Mouse (Mus musculus) ES-E14 (cell line): ENCODE measurements around the gene Lzts3. TPM values are rescaled to one million over a fixed set of nuclear protein-coding genes. Genes with fewer than 3 reads are reported as not detected.

Experiments used
- DNase-seq: peaks from one replicate; pipeline ENCODE4 v3.0.0-alpha.2; 2013; ENCODE audit warnings: low read depth, low spot score
- H3K27ac ChIP-seq: 2 replicates; pipeline ENCODE4 v1.5.1; 2012; ENCODE audit warnings: low read depth, mild to moderate bottlenecking, low read length, moderate library complexity, mixed read lengths; ENCODE audit not compliant: poor library complexity, insufficient read depth, severe bottlenecking
- H3K36me3 ChIP-seq: 2 replicates; pipeline ENCODE4 v1.6.1; 2012; ENCODE audit warnings: mild to moderate bottlenecking, low read length, moderate library complexity, mixed read lengths; ENCODE audit not compliant: control insufficient read depth, poor library complexity, insufficient read depth, severe bottlenecking
- H3K4me1 ChIP-seq, 2 experiments: fragments of 150-350 bp in 1 of 2; sonication (generic) in 1 of 2; 2 replicates each; pipeline ENCODE4 v1.6.1; 2012; ENCODE audit warnings: low read length in 2 of 2, mild to moderate bottlenecking in 1 of 2, mixed read lengths in 1 of 2; ENCODE audit not compliant: control insufficient read depth in 2 of 2, insufficient read depth in 2 of 2, poor library complexity in 1 of 2
- H3K4me3 ChIP-seq, 2 experiments: fragments of 150-350 bp in 1 of 2; sonication (generic) in 1 of 2; 2 replicates each; pipeline ENCODE4 v1.5.1; 2012; ENCODE audit warnings: low read length in 2 of 2, low read depth in 1 of 2, mild to moderate bottlenecking in 1 of 2, mixed read lengths in 1 of 2; ENCODE audit not compliant: insufficient read depth in 1 of 2, poor library complexity in 1 of 2, severe bottlenecking in 1 of 2
- H3K9ac ChIP-seq: 2 replicates; pipeline ENCODE4 v1.6.1; 2012; ENCODE audit warnings: low read depth, mild to moderate bottlenecking, low read length, mixed read lengths; ENCODE audit not compliant: poor library complexity, insufficient read depth, severe bottlenecking
- H3K9me3 ChIP-seq: fragments of 150-350 bp; sonication (generic); 2 replicates; pipeline ENCODE4 v1.6.1; 2012; ENCODE audit warnings: low read depth, mild to moderate bottlenecking, low read length; ENCODE audit not compliant: control insufficient read depth, insufficient read depth
- CHD2 ChIP-seq: IDR thresholded peaks from 2 replicates; pipeline ENCODE4 v1.6.1; 2014; ENCODE audit warnings: mild to moderate bottlenecking, low read depth, low read length, inconsistent platforms
- HCFC1 ChIP-seq: IDR thresholded peaks from 2 replicates; pipeline ENCODE4 v1.6.1; 2012; ENCODE audit warnings: low read length, inconsistent platforms, borderline replicate concordance; ENCODE audit not compliant: insufficient read depth
- MAFK ChIP-seq: IDR thresholded peaks from 2 replicates; pipeline ENCODE4 v1.6.1; 2014; ENCODE audit warnings: mild to moderate bottlenecking, low read depth, low read length, inconsistent platforms; ENCODE audit not compliant: insufficient read depth
- ZC3H11A ChIP-seq: IDR thresholded peaks from 2 replicates; pipeline ENCODE4 v1.6.1; 2012; ENCODE audit warnings: low read depth, mild to moderate bottlenecking, inconsistent platforms, low read length, borderline replicate concordance
- ZNF384 ChIP-seq: IDR thresholded peaks from 2 replicates; pipeline ENCODE4 v1.6.1; 2012; ENCODE audit warnings: low read depth, low read length, inconsistent platforms
- in situ Hi-C, 2 experiments: fragments of 600-800 bp; cut with MboI; formaldehyde crosslinking; loops; one replicate each; pipeline ENCODE4 v1.15.1; 2025; ENCODE audit warnings: low sequenced_read_pairs in 2 of 2, inconsistent platforms in 1 of 2; ENCODE audit not compliant: unreplicated experiment in 2 of 2
- total RNA-seq: library from RNA; depleted of rRNA; stranded (reverse); fragments of 300-350 nt; gene quantifications from 2 replicates; pipeline ENCODE4 v1.2.3, GENCODE M21; 2012

Lzts3 gene
- total RNA-seq, 1 experiment: 3.4 TPM

GRCm38 (mm10) chr2:130589761-130590160, 52.8 kb downstream of the Lzts3 start:
- in situ Hi-C loops: no loop called here

DNA sequence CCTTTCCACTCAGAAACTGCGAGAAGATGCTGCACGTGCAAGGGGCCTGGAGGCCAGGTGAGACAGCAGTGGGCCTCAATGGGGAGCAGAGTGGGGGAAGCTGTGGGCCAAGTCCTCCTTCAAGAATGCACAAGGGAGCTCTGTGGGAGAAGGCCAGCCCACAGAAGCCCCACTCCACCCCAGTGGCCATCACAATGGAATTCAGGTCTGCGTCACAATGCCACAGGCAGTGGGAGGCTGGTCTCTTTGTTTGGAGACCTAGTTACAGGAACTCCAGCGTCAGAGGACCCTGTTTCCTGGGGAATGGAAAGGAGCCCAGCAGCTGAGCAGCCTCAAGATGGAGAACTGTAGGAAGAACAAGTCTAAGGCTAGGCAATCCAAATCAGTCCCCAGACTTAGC, 53.4 kb downstream of the Lzts3 start:
- Histone ChIP-seq H3K4me3 (no peak overlapping the region), H3K9ac (no peak overlapping the region), H3K4me1 (peaks cover 0 to 2% of the 10 kb centered on the region in 2 experiments; a peak in 1 of 4 replicates), H3K27ac (no peak overlapping the region), H3K9me3 (no peaks in the 10 kb centered on the region), H3K36me3 (peaks cover 9% of the 10 kb centered on the region; the same call in 1 of the 2 replicates)
- TF ChIP-seq MAFK (no peak), HCFC1 (no peak), ZNF384 (no peak), CHD2 (no peak), ZC3H11A (no peak)
- in situ Hi-C loops: no loop called here
- no peak for DNase-seq

More at GRCm38 (mm10) chr2:130589761-130590160, 52.8 kb downstream of the Lzts3 start:
- DNase-seq: no peak
- no peak overlapping the region for H3K9ac ChIP-seq
- peaks cover 0 to 2% of the 10 kb centered on the region in 2 experiments; a peak in 1 of 4 replicates for H3K4me1 ChIP-seq
- H3K9me3 ChIP-seq: no peaks in the 10 kb centered on the region
- no peak overlapping the region for H3K27ac ChIP-seq
- TF ChIP-seq HCFC1 (no peak), MAFK (no peak), ZNF384 (no peak), ZC3H11A (no peak), CHD2 (no peak)
- H3K36me3 ChIP-seq: peaks cover 9% of the 10 kb centered on the region; the same call in 1 of the 2 replicates
- H3K4me3 ChIP-seq: no peak overlapping the region

GRCm38 (mm10) chr2:130588373-130588772, 54.2 kb downstream of the Lzts3 start:
- no peak overlapping the region; the same call in 1 of the 2 replicates for H3K27ac ChIP-seq
- peaks cover 0 to 2% of the 10 kb centered on the region in 2 experiments; a peak in 1 of 4 replicates for H3K4me1 ChIP-seq
- no peak for TF ChIP-seq ZNF384
- TF ChIP-seq ZC3H11A: no peak
- no peak for TF ChIP-seq CHD2
- TF ChIP-seq MAFK: no peak
- no peak for TF ChIP-seq HCFC1
- no peak overlapping the region for H3K9ac ChIP-seq
- H3K4me3 ChIP-seq: no peak overlapping the region
- H3K36me3 ChIP-seq: peaks cover 9% of the 10 kb centered on the region; the same call in 1 of the 2 replicates
- in situ Hi-C loops: no loop called here
- H3K9me3 ChIP-seq: no peaks in the 10 kb centered on the region
- no peak for DNase-seq

- no peak for DNase-seq
- H3K4me3 ChIP-seq: no peak overlapping the region
- in situ Hi-C loops: no loop called here
- H3K27ac ChIP-seq: no peak overlapping the region
- TF ChIP-seq CHD2 (no peak), ZC3H11A (no peak), ZNF384 (no peak), MAFK (no peak), HCFC1 (no peak)
- H3K4me1 ChIP-seq: peaks cover 0 to 2% of the 10 kb centered on the region in 2 experiments; a peak in 1 of 4 replicates
- no peaks in the 10 kb centered on the region for H3K9me3 ChIP-seq
- no peak overlapping the region for H3K9ac ChIP-seq
- peaks cover 2% of the 10 kb centered on the region; the same call in 1 of the 2 replicates for H3K36me3 ChIP-seq
These were observed 56.6 kb downstream of the Lzts3 start for GRCm38 (mm10) chr2:130586016-130586415.
